Mouse (Mus musculus): ENCODE data around the gene Tgoln1. TPM values are rescaled to one million over a fixed set of nuclear protein-coding genes. Genes with fewer than 3 reads are reported as not detected.

Gene Tgoln1
- polyA plus RNA-seq, 1 experiment from 2014 or later = 44.1 TPM

GRCm38 (mm10) chr6:72620920-72621319 lies 4.1 kb upstream of the Tgoln1 start:
- DNase-seq (ENCODE audit: low spot score) = no peak
- Histone ChIP-seq H3K27ac (ENCODE audit: low read depth, low read length) (no peak overlapping the region), H3K4me1 (ENCODE audit: control insufficient read depth, insufficient read depth, low read length) (peaks cover under 1% of the 10 kb centered on the region; the same call in 1 of the 2 replicates), H3K4me2 (ENCODE audit: low read depth) (no peak overlapping the region), H3K9me3 (ENCODE audit: control insufficient read depth, low read length) (no peaks in the 10 kb centered on the region), H3K9ac (ENCODE audit: low read length) (no peak overlapping the region), H3K4me3 (ENCODE audit: low read depth, low read length) (no peak overlapping the region), H3K27me3 (ENCODE audit: control insufficient read depth, insufficient read depth, low read length) (no peaks in the 10 kb centered on the region), H3K36me3 (ENCODE audit: control insufficient read depth, insufficient read depth, low read length) (no peaks in the 10 kb centered on the region)
- no peak for ATAC-seq (ENCODE audit: insufficient read depth, low FRiP score, low TSS enrichment)
- WGBS = 86% methylated on average over 5 of the region's 5 CpGs

DNA sequence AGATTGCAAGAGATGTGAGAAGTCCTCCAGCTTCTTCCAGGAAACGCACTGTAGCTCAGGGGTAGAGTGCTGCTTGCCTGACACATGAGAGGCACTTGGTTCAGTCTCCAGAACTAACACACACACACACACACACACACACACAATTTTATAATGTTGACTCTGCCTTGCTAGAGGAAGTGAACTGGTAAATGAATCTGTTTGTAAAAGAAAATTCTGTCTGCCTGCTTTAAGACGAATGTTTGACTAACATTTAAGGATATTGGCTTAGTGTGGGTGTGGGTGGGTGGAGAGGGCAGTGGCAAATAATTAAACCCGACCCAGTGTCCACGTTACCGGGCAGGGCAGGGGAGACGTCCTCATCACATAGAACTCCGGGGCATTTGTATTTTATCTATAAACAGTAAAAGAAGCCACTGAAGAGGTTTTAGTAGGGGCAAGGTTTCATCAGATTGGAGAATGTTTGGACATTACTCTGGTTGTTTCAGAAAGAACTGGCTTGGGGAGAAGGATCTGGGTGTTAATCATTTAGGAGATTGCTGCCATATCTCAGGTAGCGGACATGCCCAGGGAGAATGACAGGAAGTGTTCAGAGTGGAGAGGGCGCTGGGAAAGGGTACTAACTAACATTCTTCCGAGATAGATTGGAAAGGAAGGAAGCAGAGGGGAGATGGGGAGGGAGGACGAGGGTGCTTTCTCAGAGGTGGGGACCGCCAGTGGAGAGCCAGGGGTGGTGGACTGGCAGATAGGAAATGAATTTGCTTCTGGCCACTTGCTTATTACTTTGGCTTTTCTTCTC lies 3.1 kb upstream of the Tgoln1 start:
- Histone ChIP-seq H3K4me3 (ENCODE audit: low read depth, low read length) (no peak overlapping the region), H3K9ac (ENCODE audit: low read length) (no peak overlapping the region), H3K27ac (ENCODE audit: low read depth, low read length) (no peak overlapping the region), H3K4me2 (ENCODE audit: low read depth) (no peak overlapping the region), H3K4me1 (ENCODE audit: control insufficient read depth, insufficient read depth, low read length) (peaks cover 10% of the 10 kb centered on the region), H3K36me3 (ENCODE audit: control insufficient read depth, insufficient read depth, low read length) (no peaks in the 10 kb centered on the region), H3K9me3 (ENCODE audit: control insufficient read depth, low read length) (no peaks in the 10 kb centered on the region), H3K27me3 (ENCODE audit: control insufficient read depth, insufficient read depth, low read length) (no peaks in the 10 kb centered on the region)
- WGBS = 59% methylated on average over 12 of the region's 12 CpGs
- ATAC-seq (ENCODE audit: insufficient read depth, low FRiP score, low TSS enrichment) (no peak), DNase-seq (ENCODE audit: low spot score) (no peak)

DNA sequence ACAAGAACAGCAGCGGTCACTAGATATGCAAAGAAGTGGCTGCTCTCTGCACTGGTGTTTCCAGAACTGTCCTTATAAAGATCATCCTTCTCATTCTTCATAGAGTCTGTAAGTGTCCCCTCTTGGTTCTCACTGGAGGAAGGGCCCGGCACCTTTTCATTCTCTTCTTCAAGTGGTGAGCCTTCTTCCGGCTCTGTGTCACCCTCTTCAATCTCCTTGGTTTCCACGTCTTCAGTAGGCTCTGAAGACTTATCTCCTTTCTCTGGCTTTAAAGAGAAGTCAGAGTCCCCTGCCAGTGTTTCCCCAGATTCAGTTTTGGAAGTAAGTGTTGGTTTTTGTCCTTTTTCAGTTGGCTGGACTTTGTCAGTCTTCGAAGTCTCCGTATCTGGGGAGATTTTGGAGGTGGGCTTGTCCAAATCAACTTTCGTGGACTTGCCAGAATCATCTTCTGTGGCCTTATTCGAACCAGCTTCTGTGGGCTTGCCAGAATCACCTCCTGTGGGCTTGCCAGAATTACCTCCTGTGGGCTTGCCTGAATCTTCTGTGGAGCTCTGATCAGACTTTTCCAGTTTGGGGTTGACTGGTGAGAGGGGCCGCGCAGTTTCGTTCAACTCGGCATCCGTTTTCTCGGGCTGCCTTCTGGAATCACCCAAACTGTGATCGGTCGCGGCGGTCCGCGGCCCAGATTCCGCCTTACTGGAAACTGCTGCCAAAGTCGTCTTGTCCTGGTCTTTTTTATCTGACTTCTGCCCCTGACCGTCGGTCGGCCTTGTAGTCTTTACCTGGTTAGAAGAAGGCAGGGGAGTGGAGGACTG lies 1.0 kb downstream of the Tgoln1 start:
- DNase-seq (ENCODE audit: low spot score) (no peak), ATAC-seq (ENCODE audit: insufficient read depth, low FRiP score, low TSS enrichment) (no peak)
- H3K9me3 ChIP-seq (ENCODE audit: control insufficient read depth, low read length) = no peaks in the 10 kb centered on the region
- no peaks in the 10 kb centered on the region for H3K36me3 ChIP-seq (ENCODE audit: control insufficient read depth, insufficient read depth, low read length)
- H3K4me3 ChIP-seq (ENCODE audit: low read depth, low read length) = peak overlapping the region; percentile 52
- H3K4me1 ChIP-seq (ENCODE audit: control insufficient read depth, insufficient read depth, low read length) = peaks cover 11% of the 10 kb centered on the region
- peak overlapping the region; percentile 70 for H3K4me2 ChIP-seq (ENCODE audit: low read depth)
- H3K27ac ChIP-seq (ENCODE audit: low read depth, low read length) = no peak overlapping the region
- 28% methylated on average over 25 of the region's 25 CpGs for WGBS
- no peaks in the 10 kb centered on the region for H3K27me3 ChIP-seq (ENCODE audit: control insufficient read depth, insufficient read depth, low read length)
- H3K9ac ChIP-seq (ENCODE audit: low read length) = peak overlapping the region; percentile 61

- peaks cover 11% of the 10 kb centered on the region for H3K4me1 ChIP-seq (ENCODE audit: control insufficient read depth, insufficient read depth, low read length)
- no peaks in the 10 kb centered on the region for H3K9me3 ChIP-seq (ENCODE audit: control insufficient read depth, low read length)
- H3K27me3 ChIP-seq (ENCODE audit: control insufficient read depth, insufficient read depth, low read length) = no peaks in the 10 kb centered on the region
- H3K4me2 ChIP-seq (ENCODE audit: low read depth) = peak overlapping the region; percentile 70
- peak overlapping the region; percentile 61 for H3K9ac ChIP-seq (ENCODE audit: low read length)
- no peak for ATAC-seq (ENCODE audit: insufficient read depth, low FRiP score, low TSS enrichment)
- WGBS = 71% methylated on average over 2 of the region's 2 CpGs
- DNase-seq (ENCODE audit: low spot score) = no peak
- H3K27ac ChIP-seq (ENCODE audit: low read depth, low read length) = no peak overlapping the region
- no peaks in the 10 kb centered on the region for H3K36me3 ChIP-seq (ENCODE audit: control insufficient read depth, insufficient read depth, low read length)
- H3K4me3 ChIP-seq (ENCODE audit: low read depth, low read length) = peak overlapping the region; percentile 52
These were observed 1.6 kb downstream of the Tgoln1 start for GRCm38 (mm10) chr6:72615151-72615550.

DNA sequence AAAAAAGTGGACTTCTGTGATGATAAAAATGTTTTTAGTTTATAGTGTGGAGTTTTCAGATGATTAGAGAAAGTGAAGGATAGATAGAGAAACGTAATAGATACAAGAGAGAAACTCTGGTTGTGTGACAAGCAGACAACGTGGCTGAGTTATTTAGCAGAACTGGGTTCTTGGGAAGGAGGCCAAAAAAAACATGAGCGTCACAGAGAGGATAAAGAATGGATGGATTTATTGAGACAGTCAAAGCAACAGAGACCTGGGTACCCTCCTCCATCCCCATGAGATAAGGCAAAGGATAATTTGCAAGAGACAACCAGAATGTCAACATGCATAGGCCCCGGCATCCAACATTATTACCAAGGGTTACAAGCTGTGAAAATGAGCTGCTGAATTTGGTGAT lies 6.5 kb downstream of the Tgoln1 start:
- Histone ChIP-seq H3K9ac (ENCODE audit: low read length) (no peak overlapping the region), H3K36me3 (ENCODE audit: control insufficient read depth, insufficient read depth, low read length) (no peaks in the 10 kb centered on the region), H3K27me3 (ENCODE audit: control insufficient read depth, insufficient read depth, low read length) (no peaks in the 10 kb centered on the region), H3K4me3 (ENCODE audit: low read depth, low read length) (no peak overlapping the region), H3K4me2 (ENCODE audit: low read depth) (no peak overlapping the region), H3K4me1 (ENCODE audit: control insufficient read depth, insufficient read depth, low read length) (peaks cover 4% of the 10 kb centered on the region), H3K27ac (ENCODE audit: low read depth, low read length) (no peak overlapping the region), H3K9me3 (ENCODE audit: control insufficient read depth, low read length) (no peaks in the 10 kb centered on the region)
- no peak for DNase-seq (ENCODE audit: low spot score)
- ATAC-seq (ENCODE audit: insufficient read depth, low FRiP score, low TSS enrichment) = no peak
- 84% methylated on average over 4 of the region's 4 CpGs for WGBS

DNA sequence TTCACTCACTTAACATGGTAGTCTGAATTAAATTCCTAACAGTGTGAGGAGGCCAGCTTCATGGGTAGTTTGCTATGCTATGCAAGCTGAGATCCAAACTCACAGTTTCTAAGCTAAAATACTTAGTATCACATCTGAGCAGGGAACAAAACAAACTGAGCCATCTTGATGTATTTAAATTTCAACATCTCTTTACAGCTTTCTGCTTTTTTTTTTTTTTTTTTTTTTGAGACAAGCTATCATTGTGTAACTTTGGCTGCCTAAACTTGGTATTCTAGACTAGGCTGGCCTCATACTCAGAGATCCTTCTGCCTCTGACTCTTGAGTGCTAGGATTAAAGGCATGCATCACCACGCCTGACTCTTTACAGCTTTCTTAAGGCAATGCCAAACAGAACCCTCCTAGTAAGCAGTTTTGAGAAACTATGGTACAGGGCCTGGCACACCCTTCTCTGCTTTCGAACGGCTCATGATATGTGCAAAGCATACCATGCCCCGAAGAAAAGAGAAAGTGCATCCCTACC lies 8.1 kb downstream of the Tgoln1 start:
- no peak overlapping the region for H3K27ac ChIP-seq (ENCODE audit: low read depth, low read length)
- H3K4me3 ChIP-seq (ENCODE audit: low read depth, low read length) = no peak overlapping the region
- H3K9ac ChIP-seq (ENCODE audit: low read length) = no peak overlapping the region
- 92% methylated on average over 4 of the region's 4 CpGs for WGBS
- no peaks in the 10 kb centered on the region for H3K27me3 ChIP-seq (ENCODE audit: control insufficient read depth, insufficient read depth, low read length)
- DNase-seq (ENCODE audit: low spot score) (no peak), ATAC-seq (ENCODE audit: insufficient read depth, low FRiP score, low TSS enrichment) (no peak)
- no peak overlapping the region for H3K4me2 ChIP-seq (ENCODE audit: low read depth)
- no peaks in the 10 kb centered on the region for H3K9me3 ChIP-seq (ENCODE audit: control insufficient read depth, low read length)
- no peaks in the 10 kb centered on the region for H3K36me3 ChIP-seq (ENCODE audit: control insufficient read depth, insufficient read depth, low read length)
- H3K4me1 ChIP-seq (ENCODE audit: control insufficient read depth, insufficient read depth, low read length) = no peaks in the 10 kb centered on the region

DNA sequence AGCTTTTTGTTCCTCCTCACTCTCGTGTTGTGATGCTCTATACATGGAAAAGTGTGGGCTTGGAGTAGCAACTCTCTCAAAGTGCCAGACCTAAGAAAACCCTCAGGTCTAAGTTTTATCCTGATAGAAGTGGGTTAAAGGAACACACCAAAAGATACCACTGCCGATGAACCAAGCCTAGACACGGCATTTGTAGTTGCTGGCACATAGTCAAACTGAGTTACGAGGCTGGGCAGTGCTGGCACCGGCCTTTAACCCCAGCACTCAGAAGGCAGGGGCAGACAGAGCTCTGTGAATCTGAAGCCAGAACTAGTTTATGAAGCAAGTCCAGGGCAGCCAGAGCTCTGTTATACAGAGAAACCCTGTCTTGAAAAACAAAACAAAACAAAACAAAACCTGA lies 9.1 kb downstream of the Tgoln1 start:
- H3K4me2 ChIP-seq (ENCODE audit: low read depth) = no peak overlapping the region
- no peaks in the 10 kb centered on the region for H3K9me3 ChIP-seq (ENCODE audit: control insufficient read depth, low read length)
- no peak for ATAC-seq (ENCODE audit: insufficient read depth, low FRiP score, low TSS enrichment)
- no peaks in the 10 kb centered on the region for H3K36me3 ChIP-seq (ENCODE audit: control insufficient read depth, insufficient read depth, low read length)
- H3K27me3 ChIP-seq (ENCODE audit: control insufficient read depth, insufficient read depth, low read length) = no peaks in the 10 kb centered on the region
- no peaks in the 10 kb centered on the region for H3K4me1 ChIP-seq (ENCODE audit: control insufficient read depth, insufficient read depth, low read length)
- no peak for DNase-seq (ENCODE audit: low spot score)
- no peak overlapping the region for H3K4me3 ChIP-seq (ENCODE audit: low read depth, low read length)
- WGBS = 88% methylated on average over 5 of the region's 5 CpGs
- no peak overlapping the region for H3K27ac ChIP-seq (ENCODE audit: low read depth, low read length)
- H3K9ac ChIP-seq (ENCODE audit: low read length) = no peak overlapping the region

GRCm38 (mm10) chr6:72607060-72607459 lies 9.7 kb downstream of the Tgoln1 start:
- no peak for ATAC-seq (ENCODE audit: insufficient read depth, low FRiP score, low TSS enrichment)
- no peak for DNase-seq (ENCODE audit: low spot score)
- Histone ChIP-seq H3K4me1 (ENCODE audit: control insufficient read depth, insufficient read depth, low read length) (no peaks in the 10 kb centered on the region), H3K9me3 (ENCODE audit: control insufficient read depth, low read length) (no peaks in the 10 kb centered on the region), H3K4me3 (ENCODE audit: low read depth, low read length) (no peak overlapping the region), H3K36me3 (ENCODE audit: control insufficient read depth, insufficient read depth, low read length) (no peaks in the 10 kb centered on the region), H3K4me2 (ENCODE audit: low read depth) (no peak overlapping the region), H3K9ac (ENCODE audit: low read length) (no peak overlapping the region), H3K27me3 (ENCODE audit: control insufficient read depth, insufficient read depth, low read length) (no peaks in the 10 kb centered on the region), H3K27ac (ENCODE audit: low read depth, low read length) (no peak overlapping the region)
- 85% methylated on average over 4 of the region's 4 CpGs for WGBS
